Mouse (Mus musculus) Muller cell, postnatal 12 days (primary cell): ENCODE data around the gene Rbm39.
A peak's percentile ranks its signal among the peaks of the same experiment; 100 is the strongest.
"Not testable (repeated sequence)": the region's sequence is repeated elsewhere in the genome, so short reads cannot be mapped to it uniquely, and the experiment has no call there.

Source experiments
- DNase-seq: peaks from one replicate; pipeline ENCODE4 v3.0.0-alpha.2; 2015; ENCODE audit errors: inconsistent ontology term

Gene Rbm39

DNA sequence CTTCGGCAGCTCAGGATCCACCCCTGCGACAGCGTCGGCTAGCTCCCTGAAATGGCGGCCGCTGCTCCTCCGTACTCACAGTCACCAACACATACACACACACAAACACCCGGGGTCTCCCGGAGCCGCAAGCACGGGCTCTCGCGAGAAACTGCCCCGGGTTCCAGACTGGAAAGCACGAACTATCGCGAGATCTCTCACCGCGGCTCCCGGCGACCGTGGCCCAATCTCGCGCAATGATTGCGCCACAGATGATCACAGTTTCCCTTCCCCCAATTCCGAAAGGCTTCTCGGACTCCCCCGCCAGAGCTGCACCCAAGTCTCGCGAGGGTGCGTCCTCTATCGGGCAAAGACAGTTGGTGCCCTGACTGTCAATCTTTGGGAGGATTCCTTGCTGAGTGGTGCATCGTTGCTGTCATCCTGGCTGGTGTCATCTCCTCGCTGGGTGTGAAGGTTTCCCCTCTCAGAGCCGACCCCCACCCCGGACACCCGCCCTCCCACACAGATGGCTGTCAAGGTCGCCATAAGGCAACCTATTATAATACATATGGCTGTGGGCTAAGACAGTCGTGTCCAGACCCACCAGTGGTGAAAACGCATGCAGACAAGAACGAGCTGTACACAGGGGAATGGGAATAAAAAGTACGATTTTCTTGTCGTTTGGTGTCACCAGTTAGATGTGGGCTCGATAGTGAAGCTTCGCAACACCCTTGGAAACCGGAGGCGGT, at the start of gene Rbm39:
Gene Rbm39, minus strand, starts transcription at position 145 of the 728 bp plus-strand sequence.
- peak; percentile 100 for DNase-seq

DNA sequence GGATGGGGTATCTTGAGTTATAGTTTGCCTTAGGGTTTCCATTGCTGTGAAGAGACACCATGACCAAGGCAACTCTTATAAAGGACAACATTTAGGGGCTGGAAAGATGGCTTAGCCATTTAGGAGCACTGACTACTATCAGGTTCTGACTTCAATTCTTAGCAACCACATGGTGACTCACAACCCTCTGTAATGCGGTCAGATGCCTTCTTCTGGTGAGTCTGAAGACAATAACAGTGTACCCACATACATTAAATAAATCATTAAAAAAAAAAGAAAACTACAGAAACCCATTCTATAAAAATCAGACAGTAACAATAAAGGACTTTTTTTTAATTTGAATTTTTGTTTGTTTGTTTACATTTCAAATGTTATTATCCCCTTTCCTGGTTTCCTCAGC, 49.1 kb upstream of the Rbm39 start:
- DNase-seq: no peak

DNA sequence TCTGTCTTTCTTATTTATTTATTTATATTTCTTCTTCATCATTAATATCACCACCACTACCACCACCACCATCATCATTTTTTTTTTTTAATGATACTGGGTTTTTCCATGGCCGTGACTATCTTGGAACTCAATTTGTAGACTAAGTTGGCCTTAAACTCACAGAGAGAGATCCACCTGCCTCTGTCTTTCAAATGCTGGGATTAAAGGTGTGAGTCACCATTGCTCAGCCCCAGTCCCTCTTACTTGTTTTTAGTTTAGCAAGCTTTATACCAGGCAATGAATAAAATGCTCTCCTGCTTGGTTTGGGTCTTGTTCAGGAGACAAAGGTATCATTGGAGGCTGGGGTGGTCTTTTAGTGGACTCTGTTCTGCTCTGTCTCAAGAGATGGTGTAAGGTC, 47.7 kb upstream of the Rbm39 start:
- DNase-seq: no peak

GRCm38 (mm10) chr2:156224043-156224442, 44.0 kb upstream of the Rbm39 start:
- DNase-seq: no peak

- DNase-seq: no peak
These were observed 42.1 kb upstream of the Rbm39 start for GRCm38 (mm10) chr2:156222100-156222499.

DNA sequence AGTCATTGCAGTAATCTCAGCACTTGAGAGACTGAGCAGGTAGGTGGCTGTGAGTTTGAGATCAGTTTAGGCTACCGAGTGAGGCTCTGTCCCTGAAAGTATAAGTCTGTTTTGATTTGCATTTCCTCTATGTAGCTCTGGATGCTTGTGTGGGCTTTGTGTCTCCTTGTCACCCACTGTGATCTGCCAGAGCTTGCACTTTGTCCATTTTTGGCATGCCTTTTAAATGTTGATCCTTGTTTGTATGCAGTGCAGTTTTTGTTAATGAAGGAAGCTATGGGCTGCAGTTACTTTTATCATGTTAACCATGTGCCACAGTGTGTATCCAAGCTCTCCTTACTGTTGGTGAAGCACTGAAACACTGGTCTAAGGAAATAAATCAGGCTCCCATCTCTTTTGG, 37.7 kb upstream of the Rbm39 start:
- no peak for DNase-seq

DNA sequence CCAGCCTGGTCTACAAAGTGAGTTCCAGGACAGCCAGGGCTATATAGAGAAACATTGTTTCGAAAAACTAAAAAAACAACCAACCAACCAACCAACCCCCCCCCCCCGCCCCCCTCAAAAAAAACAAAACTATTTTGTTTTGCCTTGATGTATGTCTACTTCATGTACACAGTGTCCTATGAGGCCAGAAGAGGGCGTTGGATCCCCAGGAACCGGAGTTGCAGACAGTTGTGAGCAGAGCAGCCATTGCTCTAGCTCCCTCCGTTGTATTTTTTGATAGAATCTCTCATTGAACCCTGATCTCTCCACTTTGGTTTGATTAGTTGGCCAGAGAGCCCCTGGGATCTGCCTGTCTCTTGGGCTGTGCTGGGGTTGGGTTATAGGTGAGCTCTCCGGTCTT, 23.9 kb upstream of the Rbm39 start:
- DNase-seq: no peak

DNA sequence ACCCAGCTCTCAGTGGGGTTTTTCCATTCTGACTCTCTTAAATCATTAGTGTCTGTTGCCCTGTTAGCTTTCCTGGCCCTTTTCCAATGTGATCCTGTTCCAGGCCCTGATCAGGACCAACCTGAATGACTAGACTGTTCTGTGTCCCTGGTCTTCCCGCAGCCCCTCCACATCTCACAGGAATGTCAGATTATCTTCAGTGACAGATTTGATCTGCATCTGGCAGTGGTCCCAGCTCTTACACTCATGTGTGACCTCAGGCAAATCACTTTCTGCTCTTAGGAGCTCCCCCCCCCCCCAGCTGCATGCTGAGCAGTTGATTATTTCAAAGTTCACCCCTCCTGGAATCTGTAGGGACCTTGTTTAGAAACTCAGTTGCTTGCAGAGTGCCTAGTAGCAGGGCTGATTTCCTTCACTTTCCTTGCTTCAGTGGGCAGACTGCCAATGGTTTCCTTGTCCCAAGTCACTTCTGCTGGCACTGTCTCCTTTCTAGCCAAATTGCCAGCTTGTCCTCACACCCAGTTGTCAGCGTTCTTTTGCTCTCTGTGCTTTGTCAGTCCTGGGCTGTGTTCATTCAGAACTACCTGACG, 22.9 kb upstream of the Rbm39 start:
- peak; percentile 86 for DNase-seq

DNA sequence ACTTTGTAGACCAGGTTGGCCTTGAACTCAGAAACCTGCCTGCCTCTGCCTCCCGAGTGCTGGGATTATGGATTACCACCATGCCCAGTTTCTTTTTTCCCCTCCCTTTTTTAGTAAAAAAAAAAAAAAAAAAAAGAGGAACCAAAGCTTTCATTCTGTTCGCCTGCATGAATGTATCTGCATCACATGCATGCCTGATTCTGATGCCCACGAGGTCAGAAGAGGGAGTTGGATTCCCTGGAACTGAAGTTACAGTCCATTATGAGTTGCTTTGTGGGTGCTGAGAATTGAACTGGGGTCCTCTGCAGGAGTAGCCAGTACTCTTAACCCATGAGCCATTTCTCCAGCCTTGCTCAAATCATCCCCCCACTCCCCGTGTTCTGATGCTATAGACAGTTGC, 21.4 kb upstream of the Rbm39 start:
- no peak for DNase-seq

DNA sequence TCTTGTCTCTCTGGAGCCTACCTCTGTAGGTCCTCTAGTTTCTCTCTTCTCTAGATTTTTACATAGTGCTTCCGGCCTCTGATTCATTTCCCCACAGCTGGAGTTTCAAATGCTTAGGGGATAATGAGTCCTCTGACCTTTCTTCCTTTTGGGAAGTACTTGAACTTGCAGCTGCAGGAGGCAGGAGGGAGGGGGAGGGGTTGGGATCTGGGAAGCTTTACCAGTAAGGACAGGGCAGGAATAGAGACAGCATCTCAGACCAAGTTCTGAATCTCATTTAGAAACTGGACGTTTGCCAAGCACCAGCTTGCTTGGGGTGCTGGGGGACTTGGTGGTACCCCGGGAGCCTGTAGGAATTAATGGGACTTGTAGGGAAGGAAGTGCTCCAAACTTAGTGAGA, 19.9 kb upstream of the Rbm39 start:
- no peak for DNase-seq

DNA sequence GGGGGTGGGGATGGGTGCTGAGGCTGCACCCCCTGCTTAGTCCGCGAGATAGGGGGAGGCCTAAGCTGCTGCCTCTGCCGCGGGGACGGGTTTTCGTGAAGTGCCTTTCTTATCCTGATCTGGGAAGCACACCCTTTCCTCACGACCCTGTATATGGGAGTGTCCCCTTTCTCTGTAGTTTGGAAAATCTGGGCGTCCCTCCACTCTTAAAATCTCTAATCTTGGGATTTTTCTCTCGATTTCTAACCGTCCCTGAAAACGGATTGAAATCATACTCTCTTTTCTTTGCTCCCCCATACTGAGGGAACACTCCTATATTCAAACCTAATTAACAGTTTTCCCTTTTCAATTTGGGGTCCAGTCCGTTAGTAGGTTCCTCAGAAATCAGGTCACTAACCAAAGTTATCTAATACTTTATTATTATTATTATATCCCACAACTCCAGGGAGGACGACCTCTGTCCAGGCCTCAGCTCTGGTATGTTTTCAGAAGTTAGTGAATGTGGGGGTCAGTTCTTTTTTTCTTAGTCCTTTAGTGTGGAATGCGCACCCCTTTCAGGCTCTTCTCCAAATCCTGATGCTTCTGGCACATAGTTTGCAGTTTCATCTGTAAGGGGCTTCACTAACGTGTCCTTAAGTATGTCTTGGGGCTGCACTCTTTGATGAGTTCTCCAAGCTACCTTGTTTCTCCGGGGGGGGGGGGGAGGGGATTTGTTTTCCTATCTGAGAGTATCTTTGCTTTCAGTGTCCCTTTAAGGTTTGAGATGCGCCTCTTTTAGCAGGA, 17.3 kb upstream of the Rbm39 start:
- DNase-seq: no peak

GRCm38 (mm10) chr2:156196302-156197128, 16.5 kb upstream of the Rbm39 start, which contains the start of gene Phf20:
Gene Phf20 (plus strand): TSS chr2:156196466.
- DNase-seq: peak; percentile 99

DNA sequence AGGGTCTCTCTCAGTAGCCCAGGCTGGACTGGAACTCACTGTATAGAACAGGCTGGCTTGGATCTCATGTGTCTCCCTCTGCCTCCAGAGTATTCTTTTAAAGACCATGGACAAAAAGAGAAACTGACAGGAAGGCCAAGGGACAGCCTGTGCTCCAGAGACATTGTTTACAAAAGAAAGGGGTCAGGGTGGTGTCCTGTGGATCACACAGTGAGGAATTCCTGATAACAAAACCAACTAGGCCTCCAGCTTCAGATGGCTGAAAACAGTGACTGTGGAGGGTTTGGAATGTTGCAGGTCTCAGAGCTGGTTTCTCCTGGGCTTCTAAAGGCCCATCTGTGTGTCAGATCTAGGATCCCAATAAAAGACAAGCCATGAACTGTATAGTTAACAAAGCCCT, 14.5 kb upstream of the Rbm39 start:
- DNase-seq: peak; percentile 33

- no peak for DNase-seq
These were observed 13.2 kb upstream of the Rbm39 start for GRCm38 (mm10) chr2:156193066-156193862.

GRCm38 (mm10) chr2:156192068-156192467, 12.0 kb upstream of the Rbm39 start:
- DNase-seq: no peak

DNA sequence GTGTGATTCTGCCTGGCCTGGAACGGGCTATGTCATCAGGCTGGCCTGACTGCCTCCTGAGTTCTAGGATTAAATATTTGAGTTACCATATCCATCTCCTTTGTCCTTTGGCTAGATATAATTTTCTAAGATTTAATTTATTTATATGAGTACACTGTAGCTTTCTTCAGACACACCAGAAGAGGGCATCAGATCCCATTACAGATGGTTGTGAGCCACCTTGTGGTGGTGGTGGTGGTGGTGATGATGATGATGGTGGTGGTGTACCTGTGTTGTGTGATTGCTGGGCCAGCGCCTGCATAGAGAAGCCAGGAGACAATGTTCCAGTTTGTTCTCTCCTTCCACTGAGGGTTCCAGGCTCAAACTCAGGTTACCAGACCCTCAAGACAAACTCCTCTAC, 11.5 kb upstream of the Rbm39 start:
- DNase-seq: no peak

DNA sequence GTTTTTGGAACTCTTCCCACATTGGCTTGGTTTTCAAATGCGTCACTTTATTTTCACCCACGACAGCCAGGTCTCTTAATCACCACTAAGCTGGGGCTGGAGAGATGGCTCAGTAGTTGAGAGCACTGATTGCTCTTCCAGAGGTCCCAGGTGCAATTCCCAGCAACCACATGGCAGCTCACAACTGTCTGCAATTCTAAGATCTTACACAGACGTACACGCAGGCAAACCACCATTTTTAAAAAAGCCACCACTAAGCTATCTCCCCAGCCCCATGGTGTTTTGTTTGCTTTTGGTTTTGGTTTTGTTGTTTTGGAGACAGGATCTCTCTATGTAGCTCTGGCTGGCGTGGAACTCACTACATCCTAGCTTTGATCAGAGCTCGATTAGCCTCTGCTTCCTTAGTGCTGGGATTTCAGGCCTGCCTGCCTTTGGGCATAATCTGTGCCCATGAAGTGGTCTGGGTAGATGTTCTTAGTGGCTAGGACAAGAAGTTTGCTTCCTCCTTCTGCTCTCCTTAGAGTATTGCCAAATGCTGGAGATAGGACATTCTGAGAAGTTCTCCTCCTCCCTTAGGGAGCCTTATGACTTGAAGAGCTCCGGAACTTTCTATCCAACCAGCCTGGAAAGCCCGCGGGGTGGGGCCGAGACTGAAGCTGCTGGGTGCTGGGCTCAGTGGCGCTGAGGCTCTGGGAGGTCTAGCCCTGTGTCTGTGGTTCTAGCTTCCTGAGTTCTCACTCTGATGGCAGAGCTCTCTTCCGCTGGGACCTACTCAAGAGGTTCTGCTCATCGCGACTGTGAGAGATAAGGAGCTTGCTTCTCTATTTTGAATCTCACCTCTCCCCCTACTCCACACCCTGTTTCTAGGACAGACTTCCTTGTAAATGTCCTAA, 10.2 kb upstream of the Rbm39 start:
- no peak for DNase-seq

- DNase-seq: not testable (repeated sequence)
These were observed 9.2 kb upstream of the Rbm39 start for GRCm38 (mm10) chr2:156189241-156189640.

GRCm38 (mm10) chr2:156181592-156181991, 1.6 kb upstream of the Rbm39 start:
- no peak for DNase-seq
